Mouse (Mus musculus) megakaryocyte progenitor cell, adult 5-6 weeks (primary cell): ENCODE measurements around the gene Zfand4. TPM values are rescaled to one million over a fixed set of nuclear protein-coding genes. Genes with fewer than 3 reads are reported as not detected.
A peak's percentile ranks its signal among the peaks of the same experiment; 100 is the strongest.
"Not testable (repeated sequence)": the region's sequence is repeated elsewhere in the genome, so short reads cannot be mapped to it uniquely, and the experiment has no call there.

Experiments
- ATAC-seq: replicated peaks from 2 replicates; pipeline ENCODE4 v1.8.0; 2016; ENCODE audit warnings: mild to moderate bottlenecking, moderate TSS enrichment, inconsistent platforms; ENCODE audit not compliant: poor library complexity
- total RNA-seq, 2 experiments: library from RNA; stranded (forward) in 1 of 2; stranded (reverse) in 1 of 2; fragments of 157-497, 149-512 nt in 1 of 2; fragments of 200-1000 nt in 1 of 2; gene quantifications; 2 replicates each; pipeline versions ENCODE4 v1.2.3 to v1.2.4; 2015 to 2017

Gene Zfand4
- total RNA-seq, 2 experiments from 2014 or later = 29.3 to 31.0 TPM

DNA sequence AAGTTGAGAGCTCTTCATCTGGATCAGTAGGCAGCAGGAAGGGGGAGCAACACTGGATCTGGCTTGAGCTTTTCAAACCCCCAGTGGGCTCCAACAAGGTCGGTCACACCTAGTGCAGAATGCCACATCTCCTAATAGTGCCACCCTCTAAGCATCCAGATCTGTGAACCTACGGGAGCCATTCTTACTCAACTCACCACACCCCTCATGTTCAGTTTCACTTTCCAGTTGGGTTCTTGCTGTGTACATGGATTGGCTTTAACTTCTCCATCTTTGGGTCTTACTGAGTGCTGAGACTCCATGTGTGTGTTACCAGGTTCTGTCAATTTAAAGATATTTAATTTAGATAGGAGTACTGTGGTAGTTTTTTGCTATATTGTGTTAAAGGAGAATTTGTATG lies 47.4 kb downstream of the Zfand4 start:
- ATAC-seq = no peak

DNA sequence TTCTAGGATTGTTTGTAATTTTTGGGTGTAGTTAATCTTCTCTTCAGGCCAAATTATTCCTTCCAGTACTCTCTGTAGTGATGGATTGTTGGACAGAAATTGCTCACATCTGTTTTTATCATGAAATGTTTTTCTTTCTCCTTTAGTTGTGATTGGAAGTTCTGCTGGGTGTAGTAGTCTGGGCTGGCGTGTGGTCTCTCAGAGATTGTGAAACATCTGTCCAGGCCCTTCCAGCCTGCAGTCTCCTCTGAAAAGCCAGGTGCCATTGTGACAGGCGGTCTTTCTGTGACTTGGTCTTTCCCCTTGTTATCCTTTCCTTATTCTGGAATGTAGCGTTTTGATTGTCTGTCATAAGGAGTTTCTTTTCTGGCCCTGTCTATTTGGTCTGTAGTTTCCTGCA lies 55.2 kb downstream of the Zfand4 start:
- ATAC-seq = no peak

DNA sequence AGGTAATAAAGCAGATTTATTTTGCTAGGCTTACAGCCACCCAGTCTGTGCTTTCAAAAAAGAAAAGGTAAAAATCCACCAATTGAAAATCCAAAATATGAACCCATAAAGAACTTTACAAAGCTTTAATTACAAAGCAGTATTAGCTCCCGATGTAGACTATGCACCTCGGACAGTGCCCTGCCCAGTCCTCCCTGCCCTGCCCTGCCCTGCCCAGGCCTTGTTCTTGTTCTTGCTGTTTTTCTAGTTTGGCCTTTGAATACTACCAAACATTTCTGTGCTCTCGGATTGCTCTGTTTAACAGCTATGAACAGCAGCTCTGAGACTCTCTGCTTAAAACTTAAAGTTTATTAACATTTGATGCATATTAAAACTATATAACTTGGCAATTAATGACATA lies 62.6 kb downstream of the Zfand4 start:
- no peak for ATAC-seq

DNA sequence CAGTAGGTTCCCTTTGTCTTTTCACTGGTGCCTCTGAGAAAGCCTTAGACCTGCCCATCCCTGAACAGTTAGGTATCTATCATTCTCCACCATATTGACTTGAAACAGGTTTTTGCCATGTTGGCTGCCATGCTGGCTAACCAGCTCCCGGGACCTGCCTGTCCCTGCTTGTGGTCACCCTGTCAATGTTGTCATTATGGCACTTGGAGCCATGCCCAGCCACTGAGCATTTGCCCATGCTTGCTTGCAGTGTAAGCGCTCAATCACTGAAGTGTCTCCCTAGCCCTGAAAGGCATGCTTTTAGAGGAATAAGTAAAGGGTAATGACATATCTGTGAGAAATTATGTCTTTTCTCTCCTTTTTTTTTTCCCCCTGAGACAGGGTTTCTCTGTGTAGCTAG lies 67.4 kb downstream of the Zfand4 start:
- ATAC-seq = no peak

DNA sequence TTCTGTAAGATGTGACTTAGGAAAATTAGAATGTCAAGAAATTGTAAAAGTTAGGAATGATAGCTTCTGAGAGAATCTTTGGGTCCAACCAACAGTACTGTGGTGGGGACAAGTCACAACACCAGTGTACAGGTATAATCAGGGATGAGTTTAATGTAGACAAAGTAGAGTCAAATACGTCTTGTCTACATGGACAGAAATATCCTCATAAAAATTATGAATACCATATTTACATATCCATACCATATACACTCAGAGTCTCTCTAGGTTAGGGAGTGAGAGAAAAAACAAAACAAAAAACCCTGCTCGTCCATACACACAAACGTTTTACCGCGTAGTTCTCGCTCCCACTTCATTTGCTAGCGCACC lies 73.4 kb downstream of the Zfand4 start:
- no peak for ATAC-seq

DNA sequence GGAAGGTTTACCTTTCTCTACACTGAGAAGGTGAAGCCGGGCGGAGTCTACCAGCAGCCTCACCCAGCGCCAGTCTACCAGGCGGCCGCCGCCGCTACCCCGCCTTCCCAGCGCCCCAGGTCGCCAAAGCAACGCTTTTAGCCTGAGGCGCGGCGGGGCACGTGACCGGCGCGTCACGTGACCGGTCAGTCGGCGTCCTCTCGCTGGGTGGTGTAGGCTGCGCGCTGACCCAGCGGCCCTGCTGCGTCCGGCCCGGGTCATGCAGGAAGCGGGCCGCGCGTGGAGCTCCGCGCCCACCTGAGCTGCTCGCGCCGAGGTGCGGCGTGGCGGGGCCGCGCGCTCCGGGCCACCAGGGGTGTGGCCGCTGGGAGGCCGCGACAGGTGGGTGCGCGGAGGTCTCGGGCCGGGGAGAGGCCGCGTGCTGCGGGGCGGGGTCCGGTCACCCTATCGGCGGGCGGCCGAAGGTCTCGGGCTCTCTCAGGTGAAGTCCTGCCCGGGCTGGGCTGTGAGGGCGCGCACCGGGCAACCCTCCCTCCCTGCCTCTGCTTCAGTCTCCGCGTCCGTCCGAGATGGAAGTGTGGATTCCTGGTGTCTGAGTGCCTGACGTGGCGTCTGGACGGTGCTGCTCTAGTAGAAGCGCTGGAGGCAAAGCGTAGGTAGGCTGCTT lies 73.9 kb downstream of the Zfand4 start, which contains the start of gene March8:
TSS of gene March8 (plus strand) at position 190 of the 667 bp plus-strand sequence.
- ATAC-seq = peak; percentile 83

DNA sequence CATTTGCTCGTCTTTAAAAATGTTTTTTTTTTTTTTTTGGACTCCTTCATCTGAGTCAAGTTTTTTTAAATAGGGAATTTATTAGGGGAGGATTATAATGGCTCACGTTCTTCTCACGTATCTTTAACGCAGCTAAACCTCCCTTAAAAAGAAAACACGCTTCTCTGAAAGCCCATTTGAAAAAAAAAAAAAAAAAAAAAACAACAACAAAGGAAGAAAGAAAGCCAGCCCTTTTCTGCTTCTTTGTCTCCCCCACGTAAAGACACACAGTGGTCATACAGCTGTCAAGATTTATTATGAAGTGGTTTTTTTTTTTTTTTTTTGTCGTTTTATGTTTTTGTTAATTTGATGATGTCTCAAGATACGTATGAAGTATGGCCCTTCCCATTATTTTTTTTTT lies 74.5 kb downstream of the Zfand4 start:
- no peak for ATAC-seq

DNA sequence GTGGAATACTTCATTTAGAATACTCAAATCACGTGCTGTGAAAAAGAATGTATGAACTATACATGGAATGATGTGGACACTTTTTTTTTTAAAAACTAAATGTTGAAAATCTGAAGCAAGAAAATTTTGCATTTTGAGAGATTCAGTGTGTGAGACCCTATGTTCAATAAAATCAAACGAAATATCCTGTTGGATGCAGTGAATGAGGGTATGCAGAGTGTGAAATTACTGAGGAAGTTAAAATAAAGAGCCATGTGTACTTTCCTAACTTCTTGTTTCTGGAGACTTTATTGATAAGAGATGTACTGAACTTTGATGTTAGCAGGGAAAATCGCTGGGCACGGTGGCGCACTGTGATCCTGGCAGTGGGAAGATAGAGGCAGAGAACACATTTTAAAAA lies 75.1 kb downstream of the Zfand4 start:
- no peak for ATAC-seq

DNA sequence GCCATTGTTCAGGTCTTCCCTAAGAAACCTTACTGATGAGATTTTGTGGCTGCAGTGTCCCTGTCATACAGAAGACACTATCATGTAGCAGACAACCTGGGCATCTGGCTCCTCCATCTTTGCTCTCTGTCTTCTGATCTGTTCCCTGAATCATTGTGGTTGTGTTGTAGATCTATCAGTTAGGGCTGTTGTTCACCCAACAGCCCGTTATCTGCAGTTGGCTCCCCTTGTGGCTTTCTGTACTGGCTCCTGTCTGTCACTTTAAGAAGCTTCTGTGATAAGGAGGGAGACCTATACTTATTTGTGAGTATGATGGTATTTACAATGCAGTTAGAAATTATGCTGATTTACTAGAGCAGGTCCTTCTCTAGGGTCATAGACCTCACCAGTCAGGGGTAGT lies 76.5 kb downstream of the Zfand4 start:
- peak; percentile 43; the same call in 1 of the 2 replicates for ATAC-seq

DNA sequence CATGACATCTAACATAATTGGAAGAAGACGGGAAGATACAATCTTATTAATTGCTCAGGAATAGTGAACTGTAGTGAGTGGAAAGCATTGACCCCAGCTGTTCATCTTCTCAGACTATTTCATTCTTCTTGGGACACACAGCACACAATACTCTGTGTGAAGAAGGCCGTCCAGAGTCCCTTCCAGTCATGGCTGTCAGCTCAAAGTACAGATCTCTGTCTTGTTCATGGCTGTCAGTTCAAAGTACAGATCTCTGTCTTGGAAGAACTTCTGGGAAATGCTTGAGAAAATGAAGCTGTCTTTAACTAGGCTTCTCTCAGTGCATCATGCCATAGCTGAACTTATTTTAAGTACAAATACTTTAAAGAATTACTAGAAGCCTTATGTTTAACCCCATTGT lies 83.9 kb downstream of the Zfand4 start:
- no peak for ATAC-seq

DNA sequence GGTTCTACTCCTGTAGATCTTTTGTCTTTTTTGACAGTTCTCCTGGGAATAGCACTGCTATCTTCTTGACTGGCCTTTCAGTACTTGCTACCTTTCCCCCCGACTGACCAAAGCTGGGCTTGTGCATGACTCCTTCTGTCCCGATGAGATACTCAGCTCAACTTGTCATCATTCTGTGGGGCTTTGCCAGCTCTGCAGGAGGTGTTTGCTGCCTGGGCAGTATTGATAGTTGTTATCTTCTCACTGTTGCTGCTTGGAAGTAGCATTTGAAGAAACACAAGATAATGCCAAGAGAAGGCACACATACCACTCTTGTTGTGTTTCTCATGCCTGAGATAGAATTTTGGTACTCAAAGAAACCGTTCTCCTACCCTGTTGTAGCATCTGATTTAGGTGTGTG lies 86.0 kb downstream of the Zfand4 start:
- ATAC-seq = peak; percentile 94

DNA sequence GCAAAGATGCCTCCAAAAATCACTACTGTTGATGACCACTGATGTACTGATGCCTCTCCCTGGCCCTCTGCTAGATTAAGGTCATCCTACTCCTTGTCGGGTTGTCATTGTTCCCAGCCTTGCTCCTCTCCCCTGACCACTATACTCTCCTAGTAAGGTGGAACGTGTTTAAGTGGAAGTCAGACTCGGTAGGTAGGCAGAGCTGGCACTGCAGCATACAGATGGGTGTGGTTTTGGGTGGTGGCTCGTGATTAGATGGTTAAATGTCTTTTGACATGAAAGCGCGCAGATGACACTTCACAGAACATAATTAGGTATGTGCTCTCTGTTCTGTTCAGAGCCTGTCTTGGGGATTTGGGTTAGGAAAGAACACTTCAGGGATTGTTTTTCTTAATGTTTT lies 86.6 kb downstream of the Zfand4 start:
- ATAC-seq = peak; percentile 69

DNA sequence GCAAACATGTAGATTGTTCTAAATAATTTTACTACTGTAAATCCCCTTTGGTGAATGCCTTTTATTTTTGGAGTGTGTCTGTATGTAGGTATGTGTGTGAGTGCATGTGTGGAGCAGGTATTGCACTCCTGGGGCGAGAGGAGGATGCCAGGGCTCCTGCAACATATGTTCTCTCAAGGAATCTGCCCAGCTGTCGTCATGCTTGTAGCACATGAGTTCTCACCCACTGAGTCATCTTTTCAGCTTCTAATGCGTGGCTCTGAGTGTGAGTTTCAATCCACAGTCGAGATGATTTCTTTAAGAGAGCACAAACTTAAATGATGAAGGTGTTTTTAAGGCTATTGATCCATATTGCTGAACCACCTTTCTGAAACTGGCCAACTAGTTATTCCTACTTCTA lies 87.5 kb downstream of the Zfand4 start:
- ATAC-seq = no peak

DNA sequence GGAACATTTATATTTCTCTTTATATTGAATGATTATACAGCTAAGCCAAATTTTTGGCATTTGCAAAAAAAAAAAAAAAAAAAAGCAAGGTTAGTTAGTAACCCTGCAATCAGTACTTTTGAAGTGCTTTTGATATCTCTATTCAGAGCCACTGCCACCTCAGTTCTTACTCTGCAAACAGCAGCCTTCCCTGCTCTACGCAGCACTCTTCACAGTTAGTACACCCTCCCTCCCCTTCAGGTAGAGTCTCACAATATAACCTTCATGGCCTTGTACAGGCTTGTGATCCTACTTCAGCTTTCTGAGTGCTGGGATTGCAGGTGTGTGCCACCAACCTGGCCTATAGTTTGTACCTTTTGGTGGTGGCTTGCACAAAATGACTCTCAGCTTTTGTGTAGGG lies 89.4 kb downstream of the Zfand4 start:
- no peak for ATAC-seq

DNA sequence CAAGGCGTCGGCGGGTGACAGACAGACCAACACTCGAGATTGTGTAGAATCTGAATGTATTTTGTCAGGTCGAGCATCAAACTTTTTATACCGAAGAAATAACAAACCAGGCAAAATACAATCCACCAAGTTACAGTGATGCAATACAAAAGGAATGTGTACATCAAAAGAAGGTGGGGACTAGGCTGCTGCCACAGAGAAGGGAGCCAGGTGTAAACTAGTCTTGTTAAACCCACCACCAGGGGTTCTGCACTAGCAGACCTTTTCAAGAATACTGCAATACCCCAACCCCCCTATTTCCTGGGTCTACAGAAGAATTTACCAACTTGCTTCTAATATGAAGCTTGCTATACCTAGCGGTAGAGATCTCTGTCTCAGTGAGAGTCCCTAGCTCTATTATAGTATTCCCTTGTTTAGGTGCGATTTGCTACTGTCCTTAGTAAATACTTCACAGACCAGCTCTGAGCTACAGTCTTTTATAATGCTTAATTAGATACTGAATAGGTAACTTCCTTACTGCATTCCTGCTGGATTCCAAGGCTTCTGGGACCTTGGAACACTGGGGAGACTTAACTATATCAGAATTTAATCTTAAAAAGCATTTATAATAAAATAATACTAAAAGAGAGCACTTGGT lies 92.4 kb downstream of the Zfand4 start:
- not testable (repeated sequence) for ATAC-seq

DNA sequence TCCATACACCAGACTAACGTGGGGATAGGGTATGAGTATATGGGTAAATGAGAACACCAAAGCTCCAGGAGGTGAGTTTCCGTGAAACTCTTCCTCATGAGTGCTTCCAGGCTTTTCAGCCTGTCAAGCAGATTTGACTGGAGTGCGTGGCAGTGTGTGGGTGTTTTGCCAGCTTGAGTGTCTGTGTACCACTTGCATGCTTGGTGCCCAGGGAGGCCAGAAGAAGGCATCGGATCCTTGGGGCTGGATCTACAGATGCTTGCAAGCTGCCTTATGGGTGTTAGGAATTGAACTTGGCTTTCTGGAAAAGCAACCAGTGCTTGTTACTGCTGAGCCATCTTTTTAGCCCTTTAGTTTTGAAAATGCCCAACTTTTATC lies 92.9 kb downstream of the Zfand4 start:
- ATAC-seq = no peak

DNA sequence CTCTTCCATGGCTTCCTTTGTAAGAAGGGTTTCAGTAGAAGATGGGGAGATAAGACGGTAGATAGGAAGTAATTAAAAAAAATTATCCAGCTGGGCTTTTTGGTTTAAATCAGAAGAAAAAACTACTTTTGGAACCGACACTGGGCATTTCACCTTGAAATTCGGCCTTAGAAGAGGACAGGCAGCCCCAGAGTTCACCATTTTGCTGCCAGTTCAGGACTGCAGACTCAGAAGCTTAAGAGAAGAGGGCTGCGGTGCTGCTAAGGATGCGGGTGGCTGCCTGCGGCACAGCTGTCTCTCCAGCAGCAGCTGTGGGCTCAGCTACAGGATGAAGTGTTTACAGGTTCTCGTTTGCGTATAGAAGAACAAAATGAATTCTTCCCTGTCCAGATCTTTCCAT lies 94.0 kb downstream of the Zfand4 start:
- no peak for ATAC-seq

DNA sequence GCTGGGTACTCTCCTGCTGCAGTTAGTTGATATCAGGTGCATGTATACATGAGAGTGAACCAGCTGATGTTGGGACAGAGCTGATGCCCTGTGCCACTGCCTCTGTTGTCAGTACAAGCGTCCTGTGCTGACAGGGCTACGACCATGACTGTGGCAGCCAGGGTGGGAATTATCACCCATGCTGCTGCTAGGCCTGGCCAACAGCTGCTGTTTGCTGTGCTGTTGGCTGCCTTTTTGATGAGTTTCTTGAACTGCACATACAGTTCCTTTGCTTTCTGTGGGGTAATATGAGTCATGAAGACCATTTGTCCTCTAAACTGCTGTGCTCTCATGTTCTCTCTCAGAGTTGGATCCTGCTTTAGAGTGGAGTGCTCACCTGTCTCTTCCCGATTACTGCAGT lies 95.2 kb downstream of the Zfand4 start:
- no peak for ATAC-seq

DNA sequence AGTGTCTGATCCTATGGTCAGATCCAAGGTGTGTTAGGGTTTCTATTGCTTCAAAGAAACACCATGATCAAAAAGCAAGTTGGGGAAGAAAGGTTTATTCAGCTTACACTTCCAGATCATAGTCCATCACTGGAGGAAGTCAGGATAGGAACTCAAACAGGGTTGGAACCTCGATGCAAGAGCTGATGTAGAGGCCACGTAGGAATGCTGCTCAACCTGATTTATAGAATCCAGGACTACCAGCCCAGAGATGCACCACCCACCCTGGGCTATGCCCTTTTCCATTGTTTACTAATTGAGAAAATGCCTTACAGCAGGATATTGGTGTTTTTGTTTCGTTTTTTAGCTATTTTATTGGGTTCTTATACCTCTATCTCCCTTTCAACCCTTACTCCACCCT lies 97.4 kb downstream of the Zfand4 start:
- ATAC-seq = no peak

DNA sequence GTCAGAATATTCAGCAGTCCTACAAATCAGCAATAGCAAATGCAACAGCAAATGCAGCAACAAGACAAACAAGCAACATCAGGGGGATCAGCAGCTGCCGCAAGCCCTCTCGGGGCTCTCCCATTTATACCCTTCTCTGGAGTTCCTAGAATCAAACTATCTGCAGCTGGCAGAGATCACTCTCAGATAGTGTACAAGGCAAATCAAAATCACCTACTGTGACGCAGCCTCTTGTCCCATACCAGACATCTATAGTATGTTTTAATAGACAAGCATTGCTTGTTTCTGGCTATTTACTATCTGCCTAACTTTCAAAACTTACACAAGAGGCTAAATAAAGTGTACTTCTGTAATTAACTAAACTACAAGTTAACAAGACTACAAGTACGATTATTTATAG lies 98.0 kb downstream of the Zfand4 start:
- no peak for ATAC-seq

DNA sequence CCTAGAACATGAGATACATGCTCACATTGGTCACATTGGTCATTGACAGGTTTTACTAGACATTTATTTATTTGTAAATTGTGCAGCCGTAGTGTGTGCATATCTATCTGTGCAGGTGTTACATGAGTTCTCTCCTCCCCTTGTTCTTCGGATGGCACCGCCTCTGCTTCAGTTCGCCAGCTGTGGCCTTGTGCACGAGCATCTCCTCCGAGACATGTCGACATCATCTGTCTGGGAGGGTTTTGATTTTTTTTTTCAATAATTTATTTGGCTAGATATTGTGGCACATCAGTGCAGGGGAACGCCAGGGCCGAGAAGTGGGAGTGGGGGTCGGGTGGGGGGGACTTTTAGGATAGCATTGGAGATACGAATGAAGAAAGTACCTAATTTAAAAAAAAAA lies 103.9 kb downstream of the Zfand4 start:
- no peak for ATAC-seq

DNA sequence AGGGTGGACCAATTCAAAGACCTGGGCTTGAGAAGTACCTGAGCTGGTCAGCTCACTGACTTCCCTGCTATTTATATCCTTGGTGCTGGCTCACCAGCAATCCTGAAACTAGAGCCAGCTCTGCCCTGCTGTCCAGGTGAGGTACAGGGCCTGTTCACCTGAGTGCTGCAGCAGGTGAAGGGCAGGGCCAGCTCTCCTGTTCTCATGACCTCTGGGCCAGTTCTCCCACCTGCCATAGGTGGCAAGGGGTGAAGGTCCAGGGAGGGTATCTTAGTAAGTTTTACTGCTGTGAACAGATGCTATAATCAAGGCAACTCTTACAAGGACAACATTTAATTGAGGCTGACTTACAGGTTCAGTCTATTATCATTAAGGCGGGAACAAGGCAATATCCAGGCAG lies 105.8 kb downstream of the Zfand4 start:
- ATAC-seq = no peak
